Mouse (Mus musculus) embryonic fibroblast, embryonic 13.5 days (primary cell): Measurements from ENCODE around the gene Dhx33.

Experiments
- CTCF ChIP-seq: IDR thresholded peaks from 2 replicates; pipeline ENCODE4 v1.5.1; 2011; ENCODE audit warnings: mild to moderate bottlenecking, control low read depth, low read length, moderate library complexity, borderline replicate concordance; ENCODE audit not compliant: insufficient read depth
- POLR2A ChIP-seq: IDR thresholded peaks from 2 replicates; pipeline ENCODE4 v1.6.1; 2011; ENCODE audit warnings: low read depth, mild to moderate bottlenecking, control low read depth, low read length, moderate library complexity

DNA sequence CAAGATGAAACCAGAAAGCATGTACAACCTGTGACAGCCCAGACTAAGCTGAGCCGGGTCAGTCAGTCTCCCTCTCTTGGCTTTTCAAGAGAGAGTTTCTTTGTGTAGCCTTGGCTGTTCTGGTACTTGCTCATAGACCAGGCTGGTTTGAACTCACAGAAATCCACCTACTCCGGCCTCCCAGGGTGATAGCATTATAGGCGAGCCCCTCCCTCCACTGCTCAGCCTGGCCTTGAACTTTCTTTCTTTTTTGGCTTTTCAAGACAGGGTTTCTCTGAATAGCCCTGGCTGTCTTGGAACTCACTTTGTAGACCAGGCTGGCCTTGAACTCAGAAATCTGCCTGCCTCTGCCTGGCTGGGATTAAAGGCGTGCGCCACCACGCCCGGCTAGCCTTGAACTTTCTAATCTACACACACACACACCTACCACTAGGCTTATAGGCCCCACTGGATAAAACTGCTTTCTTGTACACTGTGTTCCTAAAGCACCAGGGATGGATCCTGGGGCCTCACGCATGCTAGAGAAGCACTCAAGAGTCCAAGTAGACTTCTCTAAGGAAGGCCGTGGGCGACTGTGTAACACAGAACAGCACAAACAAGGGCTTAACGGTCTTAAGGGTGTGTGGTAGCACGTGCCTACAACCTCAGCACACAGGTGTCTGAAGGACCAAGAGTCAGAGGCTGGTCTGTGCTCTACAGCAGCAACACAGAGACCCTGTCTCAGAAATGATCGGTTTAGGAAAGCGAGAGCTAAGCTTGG lies 23.3 kb downstream of the Dhx33 start:
- TF ChIP-seq CTCF (no peak), POLR2A (no peak)
